Mouse (Mus musculus): ENCODE measurements at regions not wholly inside any gene's neighbourhood (a gene's known extent, or its start where the extent isn't known, plus 50 kb on each side); places are given as distances from the start of the nearest gene placed in this dataset.

GRCm38 (mm10) chr3:15196101-15196500, 136.0 kb downstream of the Gm9733 start:
- H3K4me2 ChIP-seq (replicated peaks; ENCODE audit: low read depth, low read length), result no peak overlapping the region
- no peaks in the 10 kb centered on the region for H3K36me3 ChIP-seq (ENCODE audit: insufficient read depth, low read length)
- no peaks in the 10 kb centered on the region for H3K9me3 ChIP-seq (ENCODE audit: low read length)
- H3K4me1 ChIP-seq (ENCODE audit: insufficient read depth, low read depth, low read length), result no peaks in the 10 kb centered on the region
- WGBS, result 50% methylated on average over 1 of the region's 1 CpGs
- H3K9ac ChIP-seq (replicated peaks; ENCODE audit: low read depth), result no peak overlapping the region
- ATAC-seq (peak; percentile 80), DNase-seq (ENCODE audit: low spot score) (peak; percentile 82)
- H3K27ac ChIP-seq (ENCODE audit: low read length), result no peak overlapping the region
- H3K27me3 ChIP-seq (replicated peaks; ENCODE audit: insufficient read depth, low read length), result no peaks in the 10 kb centered on the region
- H3K4me3 ChIP-seq (ENCODE audit: low read depth, low read length), result no peak overlapping the region
- TF ChIP-seq CTCF (IDR thresholded peaks at IDR 0.05) (no peak), EP300 (IDR thresholded peaks at IDR 0.05) (peak; percentile 67)

- no peak overlapping the region for H3K9ac ChIP-seq (replicated peaks; ENCODE audit: low read depth)
- 84% methylated on average over 3 of the region's 3 CpGs for WGBS
- no peak overlapping the region for H3K4me3 ChIP-seq (ENCODE audit: low read depth, low read length)
- no peak for DNase-seq (ENCODE audit: low spot score)
- no peaks in the 10 kb centered on the region for H3K27me3 ChIP-seq (replicated peaks; ENCODE audit: insufficient read depth, low read length)
- TF ChIP-seq CTCF (IDR thresholded peaks at IDR 0.05) (no peak), EP300 (IDR thresholded peaks at IDR 0.05) (no peak)
- H3K27ac ChIP-seq (ENCODE audit: low read length), result no peak overlapping the region
- H3K9me3 ChIP-seq (ENCODE audit: low read length), result no peaks in the 10 kb centered on the region
- H3K4me1 ChIP-seq (ENCODE audit: insufficient read depth, low read depth, low read length), result no peaks in the 10 kb centered on the region
- no peak overlapping the region for H3K4me2 ChIP-seq (replicated peaks; ENCODE audit: low read depth, low read length)
- ATAC-seq, result no peak
- H3K36me3 ChIP-seq (ENCODE audit: insufficient read depth, low read length), result no peaks in the 10 kb centered on the region
These were observed 134.0 kb downstream of the Gm9733 start for GRCm38 (mm10) chr3:15198086-15198485.

- WGBS, result 74% methylated on average over 1 of the region's 1 CpGs
- DNase-seq (ENCODE audit: low spot score), result no peak
- Histone ChIP-seq H3K27me3 (replicated peaks; ENCODE audit: insufficient read depth, low read length) (no peaks in the 10 kb centered on the region), H3K9ac (replicated peaks; ENCODE audit: low read depth) (no peak overlapping the region), H3K4me2 (replicated peaks; ENCODE audit: low read depth, low read length) (no peak overlapping the region), H3K4me1 (ENCODE audit: insufficient read depth, low read depth, low read length) (no peaks in the 10 kb centered on the region), H3K4me3 (ENCODE audit: low read depth, low read length) (no peak overlapping the region), H3K36me3 (ENCODE audit: insufficient read depth, low read length) (no peaks in the 10 kb centered on the region), H3K9me3 (ENCODE audit: low read length) (no peaks in the 10 kb centered on the region), H3K27ac (ENCODE audit: low read length) (no peak overlapping the region)
- no peak for TF ChIP-seq CTCF (IDR thresholded peaks at IDR 0.05)
- no peak for TF ChIP-seq EP300 (IDR thresholded peaks at IDR 0.05)
- ATAC-seq, result no peak
These were observed 131.8 kb downstream of the Gm9733 start for GRCm38 (mm10) chr3:15200309-15200708.

GRCm38 (mm10) chr3:15200990-15201389, 131.1 kb downstream of the Gm9733 start:
- TF ChIP-seq CTCF (IDR thresholded peaks at IDR 0.05), result no peak
- no peak for TF ChIP-seq EP300 (IDR thresholded peaks at IDR 0.05)
- ATAC-seq (no peak), DNase-seq (ENCODE audit: low spot score) (no peak)
- no peak overlapping the region for H3K4me3 ChIP-seq (ENCODE audit: low read depth, low read length)
- no peaks in the 10 kb centered on the region for H3K9me3 ChIP-seq (ENCODE audit: low read length)
- H3K9ac ChIP-seq (replicated peaks; ENCODE audit: low read depth), result no peak overlapping the region
- no peaks in the 10 kb centered on the region for H3K4me1 ChIP-seq (ENCODE audit: insufficient read depth, low read depth, low read length)
- no peak overlapping the region for H3K4me2 ChIP-seq (replicated peaks; ENCODE audit: low read depth, low read length)
- no peak overlapping the region for H3K27ac ChIP-seq (ENCODE audit: low read length)
- H3K27me3 ChIP-seq (replicated peaks; ENCODE audit: insufficient read depth, low read length), result no peaks in the 10 kb centered on the region
- no peaks in the 10 kb centered on the region for H3K36me3 ChIP-seq (ENCODE audit: insufficient read depth, low read length)

GRCm38 (mm10) chr3:15202760-15203159, 129.3 kb downstream of the Gm9733 start:
- Histone ChIP-seq H3K36me3 (ENCODE audit: insufficient read depth, low read length) (no peaks in the 10 kb centered on the region), H3K4me1 (ENCODE audit: insufficient read depth, low read depth, low read length) (no peaks in the 10 kb centered on the region), H3K9me3 (ENCODE audit: low read length) (no peaks in the 10 kb centered on the region), H3K9ac (replicated peaks; ENCODE audit: low read depth) (no peak overlapping the region), H3K27me3 (replicated peaks; ENCODE audit: insufficient read depth, low read length) (no peaks in the 10 kb centered on the region), H3K4me2 (replicated peaks; ENCODE audit: low read depth, low read length) (no peak overlapping the region), H3K27ac (ENCODE audit: low read length) (no peak overlapping the region), H3K4me3 (ENCODE audit: low read depth, low read length) (no peak overlapping the region)
- 87% methylated on average over 7 of the region's 7 CpGs for WGBS
- no peak for TF ChIP-seq CTCF (IDR thresholded peaks at IDR 0.05)
- no peak for TF ChIP-seq EP300 (IDR thresholded peaks at IDR 0.05)
- DNase-seq (ENCODE audit: low spot score) (no peak), ATAC-seq (no peak)

GRCm38 (mm10) chr3:15205266-15206229, 126.6 kb downstream of the Gm9733 start:
- Histone ChIP-seq H3K4me2 (replicated peaks; ENCODE audit: low read depth, low read length) (no peak overlapping the region), H3K9ac (replicated peaks; ENCODE audit: low read depth) (no peak overlapping the region), H3K4me3 (ENCODE audit: low read depth, low read length) (no peak overlapping the region), H3K9me3 (ENCODE audit: low read length) (no peaks in the 10 kb centered on the region), H3K27me3 (replicated peaks; ENCODE audit: insufficient read depth, low read length) (no peaks in the 10 kb centered on the region), H3K36me3 (ENCODE audit: insufficient read depth, low read length) (no peaks in the 10 kb centered on the region), H3K27ac (ENCODE audit: low read length) (no peak overlapping the region), H3K4me1 (ENCODE audit: insufficient read depth, low read depth, low read length) (no peaks in the 10 kb centered on the region)
- no peak for ATAC-seq
- TF ChIP-seq EP300 (IDR thresholded peaks at IDR 0.05) (no peak), CTCF (IDR thresholded peaks at IDR 0.05) (no peak)
- 38% methylated on average over 6 of the region's 6 CpGs for WGBS
- DNase-seq (ENCODE audit: low spot score), result no peak
